Mouse (Mus musculus): ENCODE results near the gene Ebf1.

The Ebf1 gene

GRCm38 (mm10) chr11:44661875-44662274 lies 44.8 kb downstream of the Ebf1 start:
- no peak for ATAC-seq (ENCODE audit: low TSS enrichment)

- no peak for ATAC-seq (ENCODE audit: low TSS enrichment)
Observed at GRCm38 (mm10) chr11:44663609-44664141, 46.6 kb downstream of the Ebf1 start.

- no peak for ATAC-seq (ENCODE audit: low TSS enrichment)
Observed at GRCm38 (mm10) chr11:44665156-44665682, 48.1 kb downstream of the Ebf1 start.

GRCm38 (mm10) chr11:44665741-44666531 lies 48.8 kb downstream of the Ebf1 start:
- ATAC-seq (ENCODE audit: low TSS enrichment), result no peak

- ATAC-seq (ENCODE audit: low TSS enrichment), result no peak
Observed at GRCm38 (mm10) chr11:44666741-44667140, 49.6 kb downstream of the Ebf1 start.

GRCm38 (mm10) chr11:44681306-44681705 lies 64.2 kb downstream of the Ebf1 start:
- ATAC-seq (ENCODE audit: low TSS enrichment), result no peak

- no peak for ATAC-seq (ENCODE audit: low TSS enrichment)
Observed at GRCm38 (mm10) chr11:44681995-44682394, 64.9 kb downstream of the Ebf1 start.

- no peak for ATAC-seq (ENCODE audit: low TSS enrichment)
Observed at GRCm38 (mm10) chr11:44682703-44683539, 65.8 kb downstream of the Ebf1 start.

- no peak for ATAC-seq (ENCODE audit: low TSS enrichment)
Observed at GRCm38 (mm10) chr11:44684486-44685076, 67.5 kb downstream of the Ebf1 start.

GRCm38 (mm10) chr11:44685129-44685528 lies 68.0 kb downstream of the Ebf1 start:
- no peak for ATAC-seq (ENCODE audit: low TSS enrichment)

GRCm38 (mm10) chr11:44685911-44686361 lies 68.8 kb downstream of the Ebf1 start:
- ATAC-seq (ENCODE audit: low TSS enrichment), result no peak

- no peak for ATAC-seq (ENCODE audit: low TSS enrichment)
Observed at GRCm38 (mm10) chr11:44686378-44686777, 69.3 kb downstream of the Ebf1 start.

- ATAC-seq (ENCODE audit: low TSS enrichment), result no peak
Observed at GRCm38 (mm10) chr11:44688542-44688941, 71.4 kb downstream of the Ebf1 start.

- no peak for ATAC-seq (ENCODE audit: low TSS enrichment)
Observed at GRCm38 (mm10) chr11:44689571-44690264, 72.6 kb downstream of the Ebf1 start.

GRCm38 (mm10) chr11:44690265-44690572 lies 73.1 kb downstream of the Ebf1 start:
- no peak for ATAC-seq (ENCODE audit: low TSS enrichment)

GRCm38 (mm10) chr11:44695416-44695815 lies 78.3 kb downstream of the Ebf1 start:
- no peak for ATAC-seq (ENCODE audit: low TSS enrichment)

GRCm38 (mm10) chr11:44696539-44697201 lies 79.6 kb downstream of the Ebf1 start:
- no peak for ATAC-seq (ENCODE audit: low TSS enrichment)

GRCm38 (mm10) chr11:44700181-44700580 lies 83.1 kb downstream of the Ebf1 start:
- ATAC-seq (ENCODE audit: low TSS enrichment), result no peak

GRCm38 (mm10) chr11:44701221-44701810 lies 84.2 kb downstream of the Ebf1 start:
- ATAC-seq (ENCODE audit: low TSS enrichment), result no peak

- ATAC-seq (ENCODE audit: low TSS enrichment), result no peak
Observed at GRCm38 (mm10) chr11:44701864-44702263, 84.7 kb downstream of the Ebf1 start.

Measured in frontal cortex, adult (tissue).